Mouse (Mus musculus) cerebellum, postnatal 14 days (tissue): ENCODE data around the gene Tpte.
A peak's percentile ranks its signal among the peaks of the same experiment; 100 is the strongest.

Source experiments
- DNase-seq, 2 experiments: peaks; one replicate each; pipeline ENCODE4 v3.0.0; 2021; ENCODE audit warnings: mixed read lengths in 2 of 2

Gene Tpte

DNA sequence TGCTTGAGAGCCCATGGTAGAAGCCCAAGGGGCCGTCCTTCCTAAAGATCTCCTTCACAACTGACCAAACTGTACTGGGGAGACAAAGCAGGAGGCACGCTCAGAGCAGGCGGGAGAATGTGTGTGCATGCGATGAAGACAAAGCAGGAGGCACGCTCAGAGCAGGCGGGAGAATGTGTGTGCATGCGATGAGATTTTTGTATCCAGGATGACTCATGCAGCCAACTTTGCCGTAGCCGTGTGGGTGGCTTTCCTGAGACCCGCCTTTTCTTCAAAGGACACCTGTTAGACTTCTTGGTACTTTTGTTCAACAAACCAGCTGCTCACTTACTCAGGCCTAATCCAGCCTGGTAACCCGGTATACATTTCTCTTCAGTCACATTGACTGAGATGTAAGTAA, 97.7 kb downstream of the Tpte start:
- no peak for DNase-seq

- DNase-seq, result no peak
These were observed 99.8 kb downstream of the Tpte start for GRCm38 (mm10) chr8:22382824-22383595.

DNA sequence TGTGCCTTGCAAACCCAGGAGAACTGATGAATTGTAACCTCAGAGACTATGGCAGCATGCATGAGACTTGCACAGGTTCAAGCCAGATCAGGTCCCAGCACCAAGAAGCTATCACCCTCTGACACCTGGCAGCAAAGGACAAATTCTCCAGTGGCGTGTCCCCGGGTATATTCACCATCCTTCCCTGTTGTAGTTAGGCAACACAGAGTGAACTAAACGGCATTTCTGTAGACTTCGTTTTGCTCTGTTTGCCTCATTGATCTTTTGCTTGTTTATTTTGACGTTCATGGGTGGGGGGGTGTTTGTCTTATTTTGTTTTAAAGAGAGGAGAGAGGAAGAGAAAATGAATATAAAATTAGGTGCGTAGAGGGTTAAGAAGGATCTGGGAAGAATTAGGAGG, 101.9 kb downstream of the Tpte start:
- DNase-seq, result no peak

DNA sequence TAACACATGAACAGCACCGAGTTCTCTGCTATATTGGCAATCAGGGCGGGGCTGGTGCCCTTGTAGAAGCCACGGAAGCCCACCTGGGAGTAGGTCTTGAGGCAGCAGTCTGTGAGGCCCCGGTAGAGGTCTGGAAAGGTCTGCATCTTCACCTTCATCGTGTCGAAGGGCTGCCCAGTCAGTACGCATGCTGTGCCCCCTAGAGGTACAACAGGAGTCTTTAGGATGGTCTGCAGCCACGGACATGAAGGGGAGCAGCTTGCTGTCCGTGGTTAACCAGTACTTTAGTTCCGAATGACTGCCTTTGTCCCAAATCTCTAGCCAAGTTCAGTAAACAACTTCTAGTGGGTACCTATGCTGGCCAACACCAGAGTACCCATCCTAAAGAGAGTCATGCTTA, 106.6 kb downstream of the Tpte start:
- no peak for DNase-seq

GRCm38 (mm10) chr8:22390766-22391463, 107.7 kb downstream of the Tpte start:
- no peak for DNase-seq

- DNase-seq, result no peak
These were observed 111.2 kb downstream of the Tpte start for GRCm38 (mm10) chr8:22394471-22394870.

DNA sequence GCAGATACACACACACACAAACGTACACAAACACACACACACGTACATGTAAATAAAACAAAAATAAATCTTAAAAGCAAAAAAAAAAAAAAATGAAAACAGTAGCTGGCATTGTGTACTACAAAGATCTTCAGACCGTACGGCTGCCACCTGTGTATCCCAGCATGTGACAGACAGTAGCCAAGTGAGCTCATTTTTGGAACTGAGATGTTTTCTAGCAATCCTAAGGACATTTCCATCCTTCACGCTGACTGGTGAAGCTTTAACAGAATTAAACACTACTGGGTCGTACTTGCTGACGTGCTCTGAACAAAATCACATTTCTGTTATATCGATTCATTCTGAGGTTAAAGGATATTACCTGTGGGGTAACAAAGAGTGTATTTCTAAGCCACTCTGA, 112.0 kb downstream of the Tpte start:
- peak; percentile 33 to 48 for DNase-seq

DNA sequence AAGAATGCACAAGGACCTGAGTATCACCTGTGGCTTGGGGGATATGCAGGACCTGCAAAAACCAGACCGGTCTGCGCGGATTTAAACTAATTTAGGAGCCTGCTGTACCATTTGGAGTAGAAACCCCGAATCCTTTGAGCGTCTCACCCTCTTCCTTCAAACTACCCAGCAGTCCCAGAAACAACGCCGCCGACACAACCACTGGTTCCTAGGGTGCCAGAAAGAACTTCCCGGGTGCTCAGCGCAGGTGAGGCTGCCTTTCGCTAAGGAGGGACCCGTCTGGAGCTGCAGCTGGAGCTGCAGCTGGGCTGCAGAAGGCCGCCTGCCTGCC, 114.5 kb downstream of the Tpte start:
- no peak for DNase-seq

DNA sequence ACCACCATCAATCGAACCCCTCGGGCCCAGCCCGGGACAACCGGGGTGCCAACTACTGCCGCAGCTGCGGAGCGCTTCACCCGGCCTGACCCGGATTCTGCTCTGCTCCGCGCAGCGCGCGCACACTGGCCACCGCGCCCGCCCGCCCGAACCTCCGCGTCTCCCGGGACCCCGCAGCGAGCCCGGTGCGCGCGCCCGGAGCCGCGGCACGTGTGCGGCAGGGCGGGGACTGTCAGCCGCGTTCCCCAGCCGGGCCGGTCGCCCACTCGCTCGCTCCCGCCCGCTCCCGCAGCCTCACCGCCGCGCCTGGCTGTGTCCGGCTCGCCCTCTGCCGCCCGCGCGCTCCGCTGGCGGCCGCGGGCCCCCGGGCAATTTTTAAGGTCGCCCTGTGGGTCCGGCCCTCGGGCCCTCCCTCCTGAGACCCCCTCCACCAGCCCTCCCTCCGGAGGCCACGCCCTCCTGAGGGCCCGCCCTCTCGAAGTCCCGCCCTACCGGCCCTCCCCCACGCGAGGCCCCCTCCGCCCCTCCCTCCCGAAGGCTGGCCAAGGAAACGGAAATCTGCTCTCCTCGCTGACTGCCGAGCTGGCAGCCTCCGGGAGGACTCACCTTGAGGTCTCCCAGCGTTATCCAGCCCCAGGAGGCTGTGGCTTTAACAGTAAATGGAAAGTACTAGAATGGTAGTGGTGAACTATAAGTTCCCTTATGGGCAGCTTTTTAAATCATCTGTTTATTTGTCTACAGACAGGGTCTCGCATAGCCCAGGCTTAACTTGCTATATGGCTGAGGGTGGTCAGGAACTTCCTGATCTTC, 115.1 kb downstream of the Tpte start, which contains the start of gene Slc25a15:
Gene Slc25a15, minus strand, starts transcription at position 456 of the 810 bp plus-strand sequence.
- DNase-seq, result peak; percentile 93 to 95

DNA sequence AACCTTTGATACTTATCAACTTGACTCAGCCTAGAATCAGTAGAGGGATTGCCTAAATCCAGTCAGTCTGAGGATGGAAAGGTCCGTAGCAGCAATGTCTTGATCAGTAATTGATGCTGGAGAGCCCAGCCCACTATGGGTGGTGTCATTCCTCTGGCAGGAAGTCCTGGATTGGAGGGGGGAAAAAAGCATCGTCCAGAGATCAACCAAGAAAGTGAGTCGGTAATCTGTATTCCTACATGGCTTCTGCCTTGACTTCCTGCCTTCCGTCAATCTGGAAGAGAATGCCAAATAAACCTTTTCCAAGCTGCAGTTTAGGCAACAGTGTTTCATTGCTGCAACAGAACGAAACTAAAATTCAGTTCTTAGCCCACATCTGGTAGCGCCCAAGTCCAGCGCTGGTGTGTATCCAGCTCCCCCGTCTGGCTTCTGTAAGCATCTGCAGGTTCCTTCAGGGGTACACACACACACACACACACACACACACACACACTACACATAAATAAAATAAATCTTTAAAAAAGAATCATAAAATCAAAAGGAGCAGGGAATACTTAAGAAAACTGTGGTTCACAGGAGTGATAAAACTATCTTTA, 116.1 kb downstream of the Tpte start:
- peak in 1 of 2 experiments; percentile 19 for DNase-seq

- no peak for DNase-seq
These were observed 117.4 kb downstream of the Tpte start for GRCm38 (mm10) chr8:22400593-22400992.

- DNase-seq, result no peak
These were observed 120.0 kb downstream of the Tpte start for GRCm38 (mm10) chr8:22403235-22403634.

GRCm38 (mm10) chr8:22405733-22406132, 122.5 kb downstream of the Tpte start:
- DNase-seq, result no peak

DNA sequence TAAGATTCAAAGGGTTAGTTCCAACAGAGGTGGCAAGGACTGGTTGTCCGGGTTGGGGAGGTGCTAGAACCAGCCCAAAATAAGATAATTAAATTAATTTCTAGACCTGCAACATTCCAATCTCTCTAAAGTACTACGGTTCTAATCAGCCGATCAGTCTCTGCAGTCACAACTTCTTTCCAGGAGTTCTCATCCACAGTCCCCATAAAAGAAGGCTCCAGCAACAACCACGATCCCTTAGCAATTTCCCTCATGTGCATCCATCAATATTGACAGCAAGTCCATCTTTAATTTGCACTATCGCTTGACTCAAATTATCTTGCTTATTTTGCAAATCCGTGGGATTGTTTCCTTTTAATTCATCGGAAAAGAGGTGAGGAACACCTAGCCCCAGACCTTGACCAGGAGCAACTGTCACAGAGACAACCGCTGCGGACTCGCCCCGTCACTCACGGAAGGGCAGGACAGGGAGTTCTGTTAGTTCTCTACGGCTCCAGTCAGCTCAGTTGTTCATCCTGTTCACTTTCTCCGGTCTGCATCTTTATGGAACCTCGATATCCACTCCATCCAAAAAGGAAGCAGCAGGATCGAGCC, 127.5 kb downstream of the Tpte start:
- peak in 1 of 2 experiments; percentile 11 for DNase-seq

DNA sequence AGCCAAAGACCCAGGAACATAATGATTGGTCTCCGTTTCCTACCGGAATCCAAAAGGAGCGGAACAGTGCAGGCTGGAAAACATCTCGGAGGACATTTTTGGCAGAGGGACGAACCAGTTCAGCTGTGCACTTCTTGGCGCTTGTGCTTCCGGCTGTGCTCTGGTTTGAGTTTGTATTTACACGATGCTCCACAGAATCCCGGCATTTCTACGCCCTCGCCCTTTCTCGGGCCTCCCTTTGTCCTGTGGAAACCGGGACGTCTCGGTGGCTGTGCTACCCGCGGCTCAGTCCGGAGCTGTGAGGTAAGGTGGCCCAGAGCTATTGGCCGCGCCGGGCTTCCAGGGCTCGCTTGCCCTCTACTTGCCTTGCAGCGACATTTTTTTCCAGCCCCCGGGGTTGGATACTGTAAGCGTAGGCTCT, 128.1 kb downstream of the Tpte start, which contains the start of gene Mrps31:
Gene Mrps31, plus strand, starts transcription at position 80 of the 421 bp plus-strand sequence.
- peak; percentile 88 to 90 for DNase-seq

- DNase-seq, result no peak
These were observed 128.7 kb downstream of the Tpte start for GRCm38 (mm10) chr8:22411971-22412370.
